Mouse (Mus musculus) kidney, postnatal 25 days (tissue): ENCODE data around the gene Ccdc126.

ENCODE experiments used
- DNase-seq, 2 experiments: peaks; one replicate each; pipeline ENCODE4 v3.0.0; 2021; ENCODE audit warnings: mixed read lengths in 2 of 2

The Ccdc126 gene

GRCm38 (mm10) chr6:49349826-49350225, 30.8 kb downstream of the Ccdc126 start:
- peak; percentile 92 to 94 for DNase-seq

- DNase-seq = no peak
Measured at GRCm38 (mm10) chr6:49354613-49355012, 35.5 kb downstream of the Ccdc126 start.

- DNase-seq = no peak
Measured at GRCm38 (mm10) chr6:49355171-49355570, 36.1 kb downstream of the Ccdc126 start.

DNA sequence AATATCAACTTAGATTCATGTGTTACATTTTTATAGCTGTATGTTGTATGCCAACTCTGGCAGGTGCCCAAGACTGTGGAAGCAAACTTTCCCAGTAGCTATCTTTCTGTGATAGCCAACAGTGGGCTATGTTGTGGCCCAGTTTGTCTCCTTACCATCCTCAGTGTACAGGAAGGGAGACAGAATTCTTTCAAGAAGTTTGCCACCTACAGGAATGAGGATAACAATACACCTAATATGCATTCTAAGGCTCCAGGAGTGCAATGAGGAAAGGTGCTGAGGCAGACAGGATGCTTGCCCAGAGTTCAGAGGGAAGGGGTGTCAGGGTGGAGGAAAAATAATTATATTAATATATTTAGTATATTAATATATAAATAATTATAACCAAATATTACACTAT, 41.3 kb downstream of the Ccdc126 start:
- DNase-seq = no peak

DNA sequence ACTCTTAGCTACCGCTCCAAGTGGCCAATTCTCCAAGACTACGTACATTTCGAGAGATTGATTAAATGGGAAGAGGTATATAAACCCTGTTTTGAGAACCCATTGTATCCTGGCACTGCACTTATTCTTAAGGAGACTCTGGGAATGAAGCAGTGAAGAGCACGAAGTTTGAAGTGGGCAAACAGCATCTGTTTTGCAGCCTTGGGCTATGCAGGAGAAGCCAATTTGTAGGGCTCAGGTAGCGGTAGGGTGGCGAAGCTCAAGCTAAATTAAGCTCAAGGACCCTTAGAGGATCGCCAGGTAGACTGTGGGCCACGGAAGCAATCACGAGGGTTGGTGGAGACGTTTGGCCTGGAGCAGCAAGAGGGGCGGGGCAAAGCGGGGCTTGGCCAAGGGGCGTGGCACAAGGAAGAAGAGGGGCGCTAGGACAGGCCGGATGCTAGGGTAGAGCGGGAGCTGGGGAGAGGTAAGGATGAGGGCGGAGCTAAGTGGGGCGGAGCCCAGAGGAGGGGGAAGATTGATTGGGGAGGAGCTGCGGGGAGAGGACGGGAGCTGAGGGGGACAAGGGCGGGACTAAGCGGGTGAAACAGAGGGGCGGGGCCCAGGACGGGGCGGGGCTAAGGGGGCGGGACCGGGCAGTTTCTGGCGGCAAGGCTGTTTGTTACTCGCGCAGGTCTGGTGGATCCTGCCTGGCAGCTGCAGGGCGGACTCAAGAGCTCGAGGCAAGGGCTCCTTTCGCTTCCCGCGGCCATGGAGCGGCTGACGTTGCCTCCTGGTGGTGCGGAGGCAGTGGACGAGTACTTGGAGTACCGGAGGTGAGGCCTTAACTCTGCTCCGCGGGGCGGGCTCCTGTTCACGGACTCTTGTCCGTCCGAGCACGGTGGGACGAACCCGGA, 48.3 kb downstream of the Ccdc126 start, which contains the start of gene Fam221a:
Fam221a (plus strand) TSS at position 581 of the 896 bp plus-strand sequence.
- peak; percentile 90 to 94 for DNase-seq

GRCm38 (mm10) chr6:49368212-49368611, 49.1 kb downstream of the Ccdc126 start:
- no peak for DNase-seq

GRCm38 (mm10) chr6:49372705-49373104, 53.6 kb downstream of the Ccdc126 start:
- DNase-seq = no peak

GRCm38 (mm10) chr6:49373943-49374342, 54.9 kb downstream of the Ccdc126 start:
- no peak for DNase-seq

DNA sequence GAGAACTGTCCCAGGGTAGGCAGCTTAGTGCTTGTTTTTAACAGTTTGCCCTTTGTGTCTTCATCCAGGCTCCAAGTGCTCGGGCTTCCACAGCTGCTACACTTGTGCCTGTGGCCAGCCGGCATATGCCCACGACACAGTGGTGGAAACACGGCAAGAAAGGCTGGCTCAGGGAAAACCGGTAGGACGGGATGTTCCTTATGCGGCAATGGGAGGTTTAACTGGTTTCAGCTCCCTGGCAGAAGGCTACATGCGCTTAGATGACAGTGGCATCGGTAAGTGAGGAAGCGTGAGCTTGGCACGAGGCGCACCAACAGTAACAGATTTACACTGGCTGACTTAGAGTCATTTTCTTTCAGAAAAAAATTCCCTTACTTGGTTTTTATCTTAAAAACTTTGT, 59.3 kb downstream of the Ccdc126 start:
- no peak for DNase-seq
